Comparison of ENCODE assay signal across 8 mouse cellular contexts in genomic region chr6:71439506-71440216, GRCm38 (mm10). TPM values are rescaled to one million over a fixed set of nuclear protein-coding genes. Genes with fewer than 3 reads are reported as not detected.
DNase-seq lines count a peak whose midpoint lies in the region; ATAC-seq lines count a peak whose summit lies in the region.

No protein-coding gene starts in this region.

- H3K4me1 ChIP-seq in embryonic facial prominence, embryonic 10.5 days, result peaks cover 41% of the 10 kb centered on the region
- H3K4me1 ChIP-seq in heart, embryonic 10.5 days, result peaks cover 24% of the 10 kb centered on the region
- peaks cover 46% of the 10 kb centered on the region for H3K4me1 ChIP-seq in liver, embryonic 15.5 days (replicated peaks)
- peaks cover 43% of the 10 kb centered on the region for H3K4me1 ChIP-seq in neural tube, embryonic 15.5 days

- H3K9me3 ChIP-seq in embryonic facial prominence, embryonic 10.5 days, result no peaks in the 10 kb centered on the region
- H3K9me3 ChIP-seq in heart, embryonic 10.5 days, result no peaks in the 10 kb centered on the region
- no peaks in the 10 kb centered on the region for H3K9me3 ChIP-seq in liver, embryonic 15.5 days (replicated peaks)
- no peaks in the 10 kb centered on the region for H3K9me3 ChIP-seq in neural tube, embryonic 15.5 days (replicated peaks)

- H3K27ac ChIP-seq in embryonic facial prominence, embryonic 10.5 days (replicated peaks), result peak overlapping the region; percentile 96
- H3K27ac ChIP-seq in heart, embryonic 10.5 days, result peak overlapping the region; percentile 97
- peak overlapping the region; percentile 96 for H3K27ac ChIP-seq in liver, embryonic 15.5 days (replicated peaks)
- H3K27ac ChIP-seq in neural tube, embryonic 15.5 days (replicated peaks), result peak overlapping the region; percentile 99

- H3K27me3 ChIP-seq in embryonic facial prominence, embryonic 10.5 days (replicated peaks; ENCODE audit: low read depth, poor library complexity, severe bottlenecking), result no peaks in the 10 kb centered on the region
- no peaks in the 10 kb centered on the region for H3K27me3 ChIP-seq in heart, embryonic 10.5 days (ENCODE audit: insufficient read depth, poor library complexity, severe bottlenecking)
- no peaks in the 10 kb centered on the region for H3K27me3 ChIP-seq in liver, embryonic 15.5 days
- H3K27me3 ChIP-seq in neural tube, embryonic 15.5 days (replicated peaks), result no peaks in the 10 kb centered on the region

- ATAC-seq in liver, embryonic 15.5 days (ENCODE audit: insufficient read depth), result no peak; the same call in 1 of the 2 replicates
- peak; percentile 46 for ATAC-seq in neural tube, embryonic 15.5 days (ENCODE audit: low FRiP score)

- peak; percentile 59 for DNase-seq in 3134 (ENCODE audit: extremely low read depth, insufficient read length, low spot score)
- DNase-seq in ZHBTc4 (ENCODE audit: low read depth, low spot score), result peak; percentile 73
- DNase-seq in embryonic facial prominence, embryonic 10.5 days (ENCODE audit: low spot score), result peak; percentile 76
- DNase-seq in heart, embryonic 10.5 days (ENCODE audit: low spot score), result peak; percentile 87
- DNase-seq in kidney, postnatal 10 days, result peak; percentile 74
- peak; percentile 70 to 80 for DNase-seq in thymus, postnatal 36 days

- H3K4me3 ChIP-seq in embryonic facial prominence, embryonic 10.5 days, result peak overlapping the region; percentile 98
- H3K4me3 ChIP-seq in heart, embryonic 10.5 days, result peak overlapping the region; percentile 98
- peak overlapping the region; percentile 97 for H3K4me3 ChIP-seq in liver, embryonic 15.5 days (replicated peaks)
- peak overlapping the region; percentile 92 for H3K4me3 ChIP-seq in neural tube, embryonic 15.5 days (replicated peaks)

- peak overlapping the region; percentile 87 for H3K4me2 ChIP-seq in liver, embryonic 15.5 days
- H3K4me2 ChIP-seq in neural tube, embryonic 15.5 days, result peak overlapping the region; percentile 65

- under 1% methylated on average over 62 of the region's 62 CpGs for WGBS in embryonic facial prominence, embryonic 10.5 days
- under 1% methylated on average over 60 of the region's 62 CpGs for WGBS in heart, embryonic 10.5 days
- under 1% methylated on average over 62 of the region's 62 CpGs for WGBS in liver, embryonic 15.5 days (ENCODE audit: insufficient replicate concordance)
- WGBS in neural tube, embryonic 15.5 days, result under 1% methylated on average over 62 of the region's 62 CpGs

- H3K9ac ChIP-seq in liver, embryonic 15.5 days, result peak overlapping the region; percentile 98
- peak overlapping the region; percentile 92 for H3K9ac ChIP-seq in neural tube, embryonic 15.5 days (replicated peaks)

- no peaks in the 10 kb centered on the region for H3K36me3 ChIP-seq in embryonic facial prominence, embryonic 10.5 days (replicated peaks)
- H3K36me3 ChIP-seq in heart, embryonic 10.5 days, result no peaks in the 10 kb centered on the region
- no peaks in the 10 kb centered on the region for H3K36me3 ChIP-seq in liver, embryonic 15.5 days (replicated peaks)
- no peaks in the 10 kb centered on the region for H3K36me3 ChIP-seq in neural tube, embryonic 15.5 days

RNA-seq across cellular contexts. Expression of gene Rmnd5a, which starts 0.8 kb away (rescaled TPM):
- 12.3 and 13.6 TPM in 2 replicates for polyA plus RNA-seq in embryonic facial prominence, embryonic 10.5 days (2016; fragmentation: Nextera tagmentation; extraction: Ambion mirVana)
- polyA plus RNA-seq in heart, embryonic 10.5 days (2016; fragmentation: Nextera tagmentation; extraction: Ambion mirVana), result 9.7 and 11.4 TPM in 2 replicates
- 6.9 and 9.4 TPM in 2 replicates for polyA plus RNA-seq in liver, embryonic 15.5 days (2015; fragmentation: Nextera tagmentation; extraction: Ambion mirVana)
- 8.7 and 10.8 TPM in 2 replicates for polyA plus RNA-seq in neural tube, embryonic 15.5 days (2015; fragmentation: Nextera tagmentation; extraction: Ambion mirVana)

RNA-seq across cellular contexts. Expression of gene Rnf103, which starts 54.0 kb away (rescaled TPM):
- polyA plus RNA-seq in embryonic facial prominence, embryonic 10.5 days (2016; fragmentation: Nextera tagmentation; extraction: Ambion mirVana), result 10.9 TPM in 2 replicates
- polyA plus RNA-seq in heart, embryonic 10.5 days (2016; fragmentation: Nextera tagmentation; extraction: Ambion mirVana), result 12.6 and 14.4 TPM in 2 replicates
- 7.9 and 9.0 TPM in 2 replicates for polyA plus RNA-seq in liver, embryonic 15.5 days (2015; fragmentation: Nextera tagmentation; extraction: Ambion mirVana)
- 23.0 and 23.9 TPM in 2 replicates for polyA plus RNA-seq in neural tube, embryonic 15.5 days (2015; fragmentation: Nextera tagmentation; extraction: Ambion mirVana)
